Comparison of ENCODE assay signal across 16 mouse cellular contexts in genomic region chr7:136850339-136850738, GRCm38 (mm10). TPM values are rescaled to one million over a fixed set of nuclear protein-coding genes. Genes with fewer than 3 reads are reported as not detected.
DNase-seq lines count a peak whose midpoint lies in the region; ATAC-seq and TF ChIP-seq lines count a peak whose summit lies in the region.
"Had no signal": no experiment of that assay in that cellular context is flagged by ENCODE, and none has a peak within 500 bp of the region (broad histone marks: within the 10 kb centered on the region; RNA-seq: fewer than 3 reads in every experiment).

No protein-coding gene starts in this region.

- H3K9me3 ChIP-seq in intestine, embryonic 16.5 days (ENCODE audit: control insufficient read depth, low read length) = no peaks in the 10 kb centered on the region
- no peaks in the 10 kb centered on the region for H3K9me3 ChIP-seq in intestine, embryonic 15.5 days
- H3K9me3 ChIP-seq in limb, embryonic 14.5 days (ENCODE audit: control insufficient read depth, low read length) = no peaks in the 10 kb centered on the region
- H3K9me3 ChIP-seq: embryonic facial prominence, embryonic 15.5 days; forebrain, embryonic 12.5 days had no signal

- no peak overlapping the region for H3K4me3 ChIP-seq in intestine, embryonic 16.5 days (ENCODE audit: low read length)
- no peak overlapping the region for H3K4me3 ChIP-seq in intestine, embryonic 15.5 days (replicated peaks)
- H3K4me3 ChIP-seq in gastrocnemius, adult 2 months = no peak overlapping the region
- H3K4me3 ChIP-seq in limb, embryonic 14.5 days (replicated peaks; ENCODE audit: low read length) = no peak overlapping the region
- H3K4me3 ChIP-seq in thymus, adult 2 months (ENCODE audit: control insufficient read depth, insufficient read depth, low read length) = no peak overlapping the region
- H3K4me3 ChIP-seq: embryonic facial prominence, embryonic 15.5 days; forebrain, embryonic 12.5 days had no signal

- H3K27ac ChIP-seq in intestine, embryonic 16.5 days (ENCODE audit: low read length) = no peak overlapping the region
- H3K27ac ChIP-seq in intestine, embryonic 15.5 days = no peak overlapping the region
- peak overlapping the region; percentile 70 for H3K27ac ChIP-seq in gastrocnemius, adult 2 months
- H3K27ac ChIP-seq in limb, embryonic 14.5 days (replicated peaks; ENCODE audit: low read depth, low read length) = no peak overlapping the region
- H3K27ac ChIP-seq in thymus, adult 2 months (ENCODE audit: control insufficient read depth, insufficient read depth, low read length) = no peak overlapping the region
- H3K27ac ChIP-seq: embryonic facial prominence, embryonic 15.5 days; forebrain, embryonic 12.5 days; liver, embryonic 14.5 days had no signal

- H3K36me3 ChIP-seq in intestine, embryonic 16.5 days (ENCODE audit: control insufficient read depth, insufficient read depth, low read length) = no peaks in the 10 kb centered on the region
- H3K36me3 ChIP-seq in intestine, embryonic 15.5 days = no peaks in the 10 kb centered on the region
- no peaks in the 10 kb centered on the region for H3K36me3 ChIP-seq in limb, embryonic 14.5 days (ENCODE audit: control insufficient read depth, insufficient read depth, low read length)
- no peaks in the 10 kb centered on the region for H3K36me3 ChIP-seq in thymus, adult 2 months (ENCODE audit: control insufficient read depth, insufficient read depth, low read length)
- H3K36me3 ChIP-seq: embryonic facial prominence, embryonic 15.5 days; forebrain, embryonic 12.5 days had no signal

- 0 out of 2 replicates have a peak, but pooled peaks cover 3% of the 10 kb centered on the region for H3K4me1 ChIP-seq in intestine, embryonic 16.5 days (ENCODE audit: control insufficient read depth, insufficient read depth, low read length)
- no peaks in the 10 kb centered on the region for H3K4me1 ChIP-seq in intestine, embryonic 15.5 days (replicated peaks)
- H3K4me1 ChIP-seq in limb, embryonic 14.5 days (ENCODE audit: control insufficient read depth, insufficient read depth, low read length) = peaks cover 9% of the 10 kb centered on the region; the same call in 1 of the 2 replicates
- no peaks in the 10 kb centered on the region for H3K4me1 ChIP-seq in thymus, adult 2 months (replicated peaks; ENCODE audit: control insufficient read depth, insufficient read depth, low read length)

- H3K4me2 ChIP-seq in intestine, embryonic 16.5 days (ENCODE audit: low read depth, low read length) = no peak overlapping the region
- H3K4me2 ChIP-seq in intestine, embryonic 15.5 days (replicated peaks) = no peak overlapping the region
- no peak overlapping the region for H3K4me2 ChIP-seq in limb, embryonic 14.5 days (replicated peaks; ENCODE audit: low read depth, low read length, severe bottlenecking)
- H3K4me2 ChIP-seq: embryonic facial prominence, embryonic 15.5 days; forebrain, embryonic 12.5 days had no signal

- peak; percentile 50; the same call in 1 of the 2 replicates for ATAC-seq in intestine, embryonic 16.5 days
- no peak for ATAC-seq in intestine, embryonic 15.5 days
- ATAC-seq in limb, embryonic 14.5 days (ENCODE audit: low FRiP score, low read depth) = no peak
- ATAC-seq: midbrain, embryonic 16.5 days had no signal

- no peak for TF ChIP-seq POLR2A in limb, embryonic 14.5 days (IDR thresholded peaks at IDR 0.05; ENCODE audit: borderline replicate concordance, extremely low read depth, insufficient read depth, insufficient read length)
- no peak for TF ChIP-seq POLR2A in thymus, adult 2 months (IDR thresholded peaks at IDR 0.05; ENCODE audit: control insufficient read depth, extremely low read depth, insufficient read depth, low read length, poor library complexity)

- peak; percentile 39 for DNase-seq in gastrocnemius, adult 2 months
- DNase-seq in heart, adult 9 months (ENCODE audit: low spot score in 2 of 2) = peak; percentile 62 to 76
- DNase-seq in limb, embryonic 14.5 days (ENCODE audit: low spot score) = peak; percentile 10
- no peak for DNase-seq in cerebellum, postnatal 25 days
- DNase-seq in thymus, adult 2 months = no peak
- DNase-seq in testis, postnatal 14 days (ENCODE audit: low spot score) = no peak
- DNase-seq: cerebellum, adult 11 months; layer of hippocampus, postnatal 36 days; left cerebral cortex, postnatal 4 days; thymus, adult 18-20 months had no signal

- TF ChIP-seq CTCF in gastrocnemius, adult 2 months (IDR thresholded peaks at IDR 0.05) = no peak
- no peak for TF ChIP-seq CTCF in thymus, adult 2 months (IDR thresholded peaks at IDR 0.05; ENCODE audit: borderline replicate concordance, control insufficient read depth, extremely low read depth, insufficient read depth, low read length, poor library complexity)

- H3K9ac ChIP-seq in intestine, embryonic 16.5 days (ENCODE audit: low read depth, low read length) = no peak overlapping the region
- H3K9ac ChIP-seq in intestine, embryonic 15.5 days = no peak overlapping the region
- no peak overlapping the region for H3K9ac ChIP-seq in limb, embryonic 14.5 days (ENCODE audit: low read depth, low read length, severe bottlenecking)
- H3K9ac ChIP-seq: embryonic facial prominence, embryonic 15.5 days; forebrain, embryonic 12.5 days; liver, embryonic 14.5 days had no signal

- 48% methylated on average over 5 of the region's 5 CpGs for WGBS in intestine, embryonic 16.5 days
- 37% methylated on average over 5 of the region's 5 CpGs for WGBS in intestine, embryonic 15.5 days
- 47% methylated on average over 5 of the region's 5 CpGs for WGBS in limb, embryonic 14.5 days
- WGBS in thymus, adult 2 months = 85% methylated on average over 5 of the region's 5 CpGs

- intact Hi-C loops in gastrocnemius, adult 2 months (cut with DNase I) = loop anchor here (10.0 kb wide), 1 partner anchor 156 kb away; no protein-coding TSS in a partner anchor

- H3K27me3 ChIP-seq in intestine, embryonic 16.5 days (replicated peaks; ENCODE audit: control insufficient read depth, insufficient read depth, low read length) = no peaks in the 10 kb centered on the region
- no peaks in the 10 kb centered on the region for H3K27me3 ChIP-seq in intestine, embryonic 15.5 days (replicated peaks)
- no peaks in the 10 kb centered on the region for H3K27me3 ChIP-seq in limb, embryonic 14.5 days (ENCODE audit: control insufficient read depth, insufficient read depth, low read length)
- H3K27me3 ChIP-seq in thymus, adult 2 months (ENCODE audit: control insufficient read depth, insufficient read depth, low read length) = no peaks in the 10 kb centered on the region
- H3K27me3 ChIP-seq: embryonic facial prominence, embryonic 15.5 days had no signal

RNA-seq across cellular contexts. Expression of gene Mgmt, which starts 44.1 kb away (rescaled TPM):
- polyA plus RNA-seq in intestine, embryonic 16.5 days (2015; fragmentation: Nextera tagmentation; extraction: Ambion mirVana) = 5.4 and 5.9 TPM in 2 replicates
- 5.2 and 6.2 TPM in 2 replicates for polyA plus RNA-seq in intestine, embryonic 15.5 days (2015; fragmentation: Nextera tagmentation; extraction: Ambion mirVana)
- 1 to 10 TPM; 2.4 TPM for total RNA-seq in gastrocnemius, adult 2 months (2021)
- polyA plus RNA-seq in limb, embryonic 14.5 days (2012; rRNA removed) = 3.3 and 3.5 TPM in 2 replicates
- polyA plus RNA-seq in limb, embryonic 14.5 days (2014; fragmentation: Nextera tagmentation; extraction: Ambion mirVana) = 6.6 and 8.2 TPM in 2 replicates
- 2.2 and 2.9 TPM in 2 replicates for polyA plus RNA-seq in thymus, adult 2 months (2012; rRNA removed)

Comparison
In these comparisons a context has a peak if more than half of its experiments do, and no peak if none do; other contexts are left out.
1. DNase-seq: peak in gastrocnemius, adult 2 months (single experiment), heart, adult 9 months (2 of 2) and limb, embryonic 14.5 days (single experiment); none in cerebellum, postnatal 25 days (0 of 2), thymus, adult 2 months (single experiment) and testis, postnatal 14 days (single experiment).